Mouse (Mus musculus): ENCODE results near the gene Yy2. TPM values are rescaled to one million over a fixed set of nuclear protein-coding genes. Genes with fewer than 3 reads are reported as not detected.
A peak's percentile ranks its signal among the peaks of the same experiment; 100 is the strongest.

The Yy2 gene
- polyA plus RNA-seq (2015; fragmentation: Nextera tagmentation; extraction: Ambion mirVana): 2.6 and 3.1 TPM in 2 replicates

DNA sequence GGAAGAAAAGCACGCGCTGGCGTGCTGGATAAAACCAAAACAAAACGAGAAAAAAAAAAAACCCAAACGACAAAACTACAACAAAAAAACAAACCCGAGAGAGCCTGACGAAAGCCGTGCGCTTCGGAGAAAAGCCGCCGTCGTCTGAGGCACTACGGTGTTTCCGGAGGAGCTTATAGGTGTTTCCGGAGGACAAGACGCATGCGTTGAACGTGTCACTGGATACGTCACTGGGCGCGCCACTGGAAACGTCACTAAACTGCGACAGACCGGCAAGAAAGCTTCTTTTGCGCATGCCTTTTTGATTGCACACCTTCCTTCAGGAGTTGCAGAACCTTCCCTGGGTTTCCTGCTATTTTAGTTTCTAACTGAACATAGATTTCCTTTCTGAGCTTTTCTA is at the start of gene Yy2:
TSS of gene Yy2 (minus strand) at position 146 of the 400 bp plus-strand sequence.
- H3K9ac ChIP-seq: no peak within 1 kb of the TSS
- peaks cover 28% of the 10 kb centered on the region for H3K36me3 ChIP-seq
- no peaks in the 10 kb centered on the region for H3K9me3 ChIP-seq
- no peaks in the 10 kb centered on the region for H3K27me3 ChIP-seq (replicated peaks)
- H3K4me2 ChIP-seq: no peak within 1 kb of the TSS
- no peaks in the 10 kb centered on the region for H3K4me1 ChIP-seq
- 84% methylated on average over 26 of the region's 26 CpGs for WGBS
- H3K27ac ChIP-seq (replicated peaks): no peak within 1 kb of the TSS
- H3K4me3 ChIP-seq: no peak within 1 kb of the TSS
- no peak for ATAC-seq (ENCODE audit: extremely low read depth, insufficient number of reproducible peaks, low FRiP score, low TSS enrichment)

DNA sequence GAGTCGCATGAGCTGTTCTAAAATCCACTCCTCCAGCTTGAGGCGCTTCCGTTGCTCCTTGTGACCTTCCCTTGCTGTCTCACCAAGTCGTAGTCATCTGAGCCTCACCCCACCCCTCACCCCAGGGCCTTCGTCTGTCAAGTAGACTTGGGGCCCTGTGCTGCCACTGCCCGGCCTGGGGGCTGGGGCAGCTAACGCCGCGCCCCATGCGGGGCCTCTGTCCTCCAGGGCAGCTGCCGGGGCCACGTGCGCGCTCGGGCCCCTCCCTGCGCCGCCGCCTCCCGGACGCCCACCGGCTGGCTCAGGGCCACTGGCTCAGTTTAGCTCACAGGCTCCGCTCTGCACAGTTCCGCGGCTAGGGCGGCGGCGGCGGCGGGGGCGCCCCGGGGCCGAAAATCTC is 44.1 kb upstream of the Yy2 start:
- 20% methylated on average over 32 of the region's 32 CpGs for WGBS
- peak overlapping the region; percentile 62 for H3K4me2 ChIP-seq
- H3K27ac ChIP-seq (replicated peaks): no peak overlapping the region
- H3K4me1 ChIP-seq: no peaks in the 10 kb centered on the region
- H3K36me3 ChIP-seq: no peaks in the 10 kb centered on the region
- ATAC-seq (ENCODE audit: extremely low read depth, insufficient number of reproducible peaks, low FRiP score, low TSS enrichment): no peak
- no peaks in the 10 kb centered on the region for H3K9me3 ChIP-seq
- no peaks in the 10 kb centered on the region for H3K27me3 ChIP-seq (replicated peaks)
- peak overlapping the region; percentile 44; the same call in 1 of the 2 replicates for H3K9ac ChIP-seq
- peak overlapping the region; percentile 30 for H3K4me3 ChIP-seq

DNA sequence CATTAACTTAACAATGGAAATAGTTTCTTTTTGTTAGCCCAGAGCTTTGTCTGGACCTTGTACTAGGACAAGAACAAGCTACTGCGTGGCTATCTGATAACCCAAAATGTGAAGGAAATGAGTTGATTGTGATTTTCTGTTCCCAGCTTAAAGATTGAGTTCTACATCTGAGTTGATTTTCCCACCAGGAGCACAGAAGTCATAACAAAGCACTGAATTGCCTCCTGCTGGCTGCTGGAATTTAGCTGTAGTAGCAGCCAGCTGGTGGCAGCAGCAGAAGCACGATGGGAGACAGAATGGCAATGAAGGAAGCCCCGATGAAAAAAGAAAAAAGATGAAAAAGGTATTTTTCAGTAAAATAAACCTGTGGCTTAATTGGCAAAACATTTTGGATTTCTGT is 32.7 kb upstream of the Yy2 start:
- Histone ChIP-seq H3K36me3 (no peaks in the 10 kb centered on the region), H3K4me3 (no peak overlapping the region), H3K27ac (replicated peaks) (peak overlapping the region; percentile 42; the same call in 1 of the 2 replicates), H3K27me3 (replicated peaks) (no peaks in the 10 kb centered on the region), H3K9ac (no peak overlapping the region), H3K9me3 (no peaks in the 10 kb centered on the region), H3K4me1 (peaks cover 8% of the 10 kb centered on the region), H3K4me2 (no peak overlapping the region)
- 9% methylated on average over 3 of the region's 3 CpGs for WGBS
- ATAC-seq (ENCODE audit: extremely low read depth, insufficient number of reproducible peaks, low FRiP score, low TSS enrichment): no peak

DNA sequence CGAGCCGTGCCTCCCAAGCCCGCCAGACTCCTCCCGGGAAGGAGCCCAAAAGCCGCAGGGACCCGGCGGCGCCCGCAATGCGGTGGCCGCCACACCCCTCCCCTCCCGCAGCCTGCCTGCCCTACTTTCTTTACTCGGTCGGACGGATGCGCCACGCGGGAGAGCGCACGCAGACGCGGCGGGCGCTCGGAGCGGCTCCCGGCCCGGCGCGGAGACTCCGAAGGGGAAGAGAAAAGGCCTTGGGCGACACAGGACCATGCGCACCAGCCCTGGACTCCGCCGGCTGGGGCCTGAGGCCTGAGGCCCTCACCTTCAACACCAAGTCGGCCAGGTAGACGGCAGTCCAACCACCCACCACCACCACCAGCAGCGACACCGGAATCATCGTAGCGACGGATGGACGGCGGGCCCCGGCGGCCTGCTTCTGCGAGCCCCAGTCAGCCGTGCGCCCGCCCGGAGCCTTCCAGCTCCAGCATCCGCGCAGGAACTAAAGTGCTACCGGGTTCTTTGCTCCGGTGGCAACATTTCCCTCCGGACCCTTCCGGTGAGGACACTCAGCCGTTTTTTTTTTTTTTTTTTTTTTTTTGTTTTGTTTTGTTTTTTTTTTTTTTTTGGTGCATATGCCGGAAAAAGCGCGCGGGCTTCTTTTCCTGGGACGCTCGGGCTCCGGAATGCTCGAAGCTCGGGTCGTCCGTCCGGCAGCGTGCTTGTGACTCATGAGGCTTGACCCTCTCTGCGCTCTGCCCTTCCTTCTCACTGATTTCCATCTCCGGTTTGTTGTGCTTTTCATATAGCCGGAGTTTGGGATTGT is 29.6 kb upstream of the Yy2 start, which contains the start of gene Mbtps2:
TSS of gene Mbtps2 (minus strand) at position 530 of the 811 bp plus-strand sequence.
- H3K4me1 ChIP-seq: peaks cover 14% of the 10 kb centered on the region
- H3K9me3 ChIP-seq: no peaks in the 10 kb centered on the region
- no peak for ATAC-seq (ENCODE audit: extremely low read depth, insufficient number of reproducible peaks, low FRiP score, low TSS enrichment)
- peak within 1 kb of the TSS; percentile 91 for H3K9ac ChIP-seq
- no peaks in the 10 kb centered on the region for H3K27me3 ChIP-seq (replicated peaks)
- peak within 1 kb of the TSS; percentile 73 for H3K4me3 ChIP-seq
- peak within 1 kb of the TSS; percentile 66 for H3K4me2 ChIP-seq
- H3K27ac ChIP-seq (replicated peaks): peak within 1 kb of the TSS; percentile 91
- no peaks in the 10 kb centered on the region for H3K36me3 ChIP-seq
- WGBS: 9% methylated on average over 67 of the region's 74 CpGs

DNA sequence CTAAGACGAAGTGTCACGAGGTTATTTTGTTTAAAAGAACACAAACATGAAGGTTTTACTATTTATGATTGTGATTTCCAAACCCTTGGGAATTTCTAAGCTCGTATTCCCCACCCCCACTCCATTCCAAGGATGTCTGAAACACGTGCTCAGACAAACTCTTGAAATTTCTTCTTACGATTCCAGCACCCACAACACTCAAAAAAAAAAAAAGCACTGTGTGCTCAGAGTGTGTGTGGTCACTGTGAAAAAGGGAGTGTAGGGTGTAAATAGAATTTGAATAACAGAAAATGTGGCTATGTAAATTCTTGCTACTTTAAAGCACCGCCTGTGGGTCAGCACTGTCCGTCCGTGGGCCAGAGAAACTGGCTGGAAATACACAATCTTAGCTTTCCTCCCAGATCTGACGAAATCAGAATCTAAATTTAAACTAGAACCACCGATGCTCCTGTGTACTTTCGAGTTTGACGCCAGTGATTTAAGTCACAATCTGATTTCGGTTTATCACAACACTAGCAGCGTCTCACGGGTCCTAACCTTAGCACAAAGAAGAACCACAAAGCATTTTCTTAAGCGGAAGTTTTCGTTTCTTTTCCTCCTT is 28.9 kb upstream of the Yy2 start:
- no peak for ATAC-seq (ENCODE audit: extremely low read depth, insufficient number of reproducible peaks, low FRiP score, low TSS enrichment)
- Histone ChIP-seq H3K9ac (peak overlapping the region; percentile 91), H3K27me3 (replicated peaks) (no peaks in the 10 kb centered on the region), H3K4me3 (peak overlapping the region; percentile 73), H3K36me3 (no peaks in the 10 kb centered on the region), H3K9me3 (no peaks in the 10 kb centered on the region), H3K27ac (replicated peaks) (peak overlapping the region; percentile 91), H3K4me1 (peaks cover 14% of the 10 kb centered on the region), H3K4me2 (peak overlapping the region; percentile 66)
- 12% methylated on average over 17 of the region's 17 CpGs for WGBS

DNA sequence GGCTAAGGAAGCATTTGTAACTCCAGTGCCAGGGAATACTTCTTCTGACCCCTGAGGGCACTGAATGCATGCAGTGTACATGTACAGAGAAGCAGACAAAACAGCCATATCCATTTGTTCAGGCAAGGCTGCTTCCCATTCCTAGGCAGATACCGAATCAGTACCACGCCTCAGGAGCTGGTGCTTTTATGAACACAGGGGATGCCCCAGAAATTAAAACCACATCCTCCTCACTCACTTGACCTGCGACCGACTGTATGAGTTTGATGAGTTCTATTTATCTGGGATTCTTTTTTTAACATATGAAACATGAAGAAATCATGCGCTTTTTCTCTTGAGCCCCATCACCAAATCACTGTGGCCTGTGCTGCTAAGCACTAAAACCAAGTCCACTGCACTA is 28.0 kb upstream of the Yy2 start:
- no peaks in the 10 kb centered on the region for H3K36me3 ChIP-seq
- peak overlapping the region; percentile 66 for H3K4me2 ChIP-seq
- H3K9ac ChIP-seq: peak overlapping the region; percentile 91; the same call in 1 of the 2 replicates
- ATAC-seq (ENCODE audit: extremely low read depth, insufficient number of reproducible peaks, low FRiP score, low TSS enrichment): no peak
- H3K4me1 ChIP-seq: peaks cover 14% of the 10 kb centered on the region
- no peaks in the 10 kb centered on the region for H3K9me3 ChIP-seq
- peak overlapping the region; percentile 73 for H3K4me3 ChIP-seq
- WGBS: 73% methylated on average over 5 of the region's 5 CpGs
- no peaks in the 10 kb centered on the region for H3K27me3 ChIP-seq (replicated peaks)
- 0 out of 2 replicates have a peak overlapping the region, but pooled peaks have one; percentile 15 for H3K27ac ChIP-seq (replicated peaks)

- no peak overlapping the region for H3K4me3 ChIP-seq
- H3K9me3 ChIP-seq: no peaks in the 10 kb centered on the region
- WGBS: 62% methylated on average over 6 of the region's 6 CpGs
- H3K36me3 ChIP-seq: peaks cover 4% of the 10 kb centered on the region
- peaks cover 14% of the 10 kb centered on the region for H3K4me1 ChIP-seq
- no peak overlapping the region for H3K9ac ChIP-seq
- no peaks in the 10 kb centered on the region for H3K27me3 ChIP-seq (replicated peaks)
- no peak for ATAC-seq (ENCODE audit: extremely low read depth, insufficient number of reproducible peaks, low FRiP score, low TSS enrichment)
- H3K27ac ChIP-seq (replicated peaks): no peak overlapping the region
- peak overlapping the region; percentile 66 for H3K4me2 ChIP-seq
Measured at GRCm38 (mm10) chrX:157595927-157596326, 27.1 kb upstream of the Yy2 start.

DNA sequence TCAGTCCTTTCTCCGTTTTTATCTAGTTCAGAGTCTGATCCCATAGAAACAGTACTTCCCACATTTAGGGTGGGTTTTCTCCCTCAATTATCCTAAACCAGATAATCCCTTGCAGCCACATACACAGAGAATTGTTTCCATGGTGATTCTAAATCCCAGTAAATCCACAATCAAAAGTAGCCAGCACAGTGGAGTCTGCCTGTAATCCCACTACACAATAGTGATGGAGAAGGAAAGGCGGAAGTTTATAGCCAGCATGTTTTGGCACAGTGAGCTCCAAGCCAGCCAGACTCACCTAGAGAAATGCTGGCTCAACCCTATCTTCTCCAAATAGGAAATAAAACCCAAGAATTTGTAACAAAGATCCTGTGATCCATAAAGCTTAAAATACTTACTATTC is 25.8 kb upstream of the Yy2 start:
- no peak for ATAC-seq (ENCODE audit: extremely low read depth, insufficient number of reproducible peaks, low FRiP score, low TSS enrichment)
- Histone ChIP-seq H3K4me1 (peaks cover 14% of the 10 kb centered on the region), H3K4me2 (no peak overlapping the region), H3K27me3 (replicated peaks) (no peaks in the 10 kb centered on the region), H3K9me3 (no peaks in the 10 kb centered on the region), H3K9ac (no peak overlapping the region), H3K36me3 (peaks cover 16% of the 10 kb centered on the region), H3K27ac (replicated peaks) (no peak overlapping the region), H3K4me3 (no peak overlapping the region)
- WGBS: 70% methylated on average over 2 of the region's 2 CpGs

- ATAC-seq (ENCODE audit: extremely low read depth, insufficient number of reproducible peaks, low FRiP score, low TSS enrichment): no peak
- Histone ChIP-seq H3K4me2 (no peak overlapping the region), H3K27ac (replicated peaks) (no peak overlapping the region), H3K36me3 (peaks cover 23% of the 10 kb centered on the region), H3K9me3 (no peaks in the 10 kb centered on the region), H3K27me3 (replicated peaks) (no peaks in the 10 kb centered on the region), H3K4me3 (no peak overlapping the region), H3K9ac (no peak overlapping the region), H3K4me1 (0 out of 2 replicates have a peak, but pooled peaks cover under 1% of the 10 kb centered on the region)
- WGBS: 76% methylated on average over 5 of the region's 5 CpGs
Measured at GRCm38 (mm10) chrX:157587001-157587400, 18.2 kb upstream of the Yy2 start.

DNA sequence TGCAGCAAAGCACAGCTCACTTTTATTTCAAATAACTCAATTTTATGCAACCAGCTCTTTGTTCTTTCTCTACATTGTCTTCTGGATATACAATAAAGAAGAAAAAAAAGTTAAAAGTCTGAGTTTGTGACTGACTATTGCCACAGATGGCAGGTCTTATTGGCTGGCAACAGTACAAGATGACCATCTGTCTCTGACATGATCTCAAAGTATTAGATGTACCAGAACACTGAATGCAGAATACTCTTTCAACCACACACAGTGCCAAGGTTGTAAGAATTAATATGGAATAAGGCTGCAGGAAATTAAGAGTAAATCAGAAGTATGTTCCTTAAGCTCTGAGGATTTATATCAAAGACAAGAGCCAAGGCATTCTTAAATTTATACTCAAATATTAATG is 17.6 kb upstream of the Yy2 start:
- no peak overlapping the region for H3K4me2 ChIP-seq

GRCm38 (mm10) chrX:157579108-157579614 is 10.4 kb upstream of the Yy2 start:
- 76% methylated on average over 6 of the region's 6 CpGs for WGBS
- no peak overlapping the region for H3K4me3 ChIP-seq
- no peak overlapping the region for H3K9ac ChIP-seq
- peaks cover 18% of the 10 kb centered on the region for H3K36me3 ChIP-seq
- no peak for ATAC-seq (ENCODE audit: extremely low read depth, insufficient number of reproducible peaks, low FRiP score, low TSS enrichment)
- H3K9me3 ChIP-seq: no peaks in the 10 kb centered on the region
- H3K27ac ChIP-seq (replicated peaks): no peak overlapping the region
- no peaks in the 10 kb centered on the region for H3K27me3 ChIP-seq (replicated peaks)
- no peak overlapping the region for H3K4me2 ChIP-seq
- 0 out of 2 replicates have a peak, but pooled peaks cover 6% of the 10 kb centered on the region for H3K4me1 ChIP-seq

More for the DNA sequence above, 17.6 kb upstream of the Yy2 start:
- H3K9me3 ChIP-seq: no peaks in the 10 kb centered on the region
- H3K4me1 ChIP-seq: 0 out of 2 replicates have a peak, but pooled peaks cover 6% of the 10 kb centered on the region
- peaks cover 23% of the 10 kb centered on the region for H3K36me3 ChIP-seq
- H3K27ac ChIP-seq (replicated peaks): no peak overlapping the region
- H3K9ac ChIP-seq: no peak overlapping the region
- no peak overlapping the region for H3K4me3 ChIP-seq
- no peak for ATAC-seq (ENCODE audit: extremely low read depth, insufficient number of reproducible peaks, low FRiP score, low TSS enrichment)
- H3K27me3 ChIP-seq (replicated peaks): no peaks in the 10 kb centered on the region
